ENCODE assay signal across 9 mouse cellular contexts in the genomic region with DNA sequence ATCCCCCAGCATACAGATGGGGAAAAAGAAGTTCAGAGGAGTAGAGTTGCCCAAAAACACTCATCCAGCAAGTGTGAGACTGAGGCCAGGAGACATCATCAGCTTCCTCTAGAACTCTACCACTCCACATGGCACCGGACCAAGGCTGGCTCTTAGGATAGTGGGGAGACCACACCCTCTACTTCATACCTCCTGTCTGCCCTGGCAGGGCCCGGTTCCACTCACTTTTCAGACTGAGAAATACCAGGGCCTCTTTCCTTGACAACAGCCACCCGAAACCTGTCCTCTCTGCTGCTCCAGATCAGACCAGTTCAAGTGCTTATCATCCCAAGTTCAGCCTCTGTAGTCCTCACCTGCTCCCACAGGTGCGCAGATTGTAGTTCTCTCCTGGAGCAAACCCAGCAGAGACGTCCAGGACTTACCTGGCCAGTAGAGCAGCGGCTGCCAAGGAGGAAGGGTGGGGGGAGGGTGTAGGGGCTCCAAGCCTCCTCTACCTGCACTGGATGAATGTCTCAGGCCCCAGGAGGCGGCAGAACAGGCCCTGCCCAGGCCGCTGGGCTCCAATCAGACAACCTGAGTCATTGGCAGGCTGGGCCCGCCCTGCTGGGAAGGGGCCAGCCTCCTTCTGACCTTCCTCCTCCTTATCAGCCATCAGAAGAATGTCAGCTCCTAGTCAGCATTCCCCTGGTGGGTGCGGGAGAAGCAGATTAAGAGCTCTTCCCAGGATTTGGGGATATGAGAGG. TPM values are rescaled to one million over a fixed set of nuclear protein-coding genes. Genes with fewer than 3 reads are reported as not detected.
DNase-seq lines count a peak whose midpoint lies in the region; ATAC-seq and TF ChIP-seq lines count a peak whose summit lies in the region.
"Had no signal": no experiment of that assay in that cellular context is flagged by ENCODE, and none has a peak within 500 bp of the region (broad histone marks: within the 10 kb centered on the region; RNA-seq: fewer than 3 reads in every experiment).

A gene (minus strand): TSS at position 452 of the 743 bp plus-strand sequence.

- ATAC-seq in heart, postnatal 0 days (ENCODE audit: insufficient read depth, low read depth) = peak; percentile 54

- H3K4me1 ChIP-seq in testis, adult 2 months (ENCODE audit: control insufficient read depth, insufficient read depth, low read length) = no peaks in the 10 kb centered on the region; the same call in none of the 2 replicates
- H3K4me1 ChIP-seq in heart, postnatal 0 days (ENCODE audit: control insufficient read depth, insufficient read depth) = peaks cover 41% of the 10 kb centered on the region
- peaks cover 39% of the 10 kb centered on the region for H3K4me1 ChIP-seq in lung, adult 2 months (ENCODE audit: control insufficient read depth, insufficient read depth, low read length)

- H3K9me3 ChIP-seq in heart, postnatal 0 days (replicated peaks; ENCODE audit: control insufficient read depth, low read length) = no peaks in the 10 kb centered on the region
- H3K9me3 ChIP-seq: limb, embryonic 15.5 days had no signal

- no peak within 1 kb of the TSS for H3K27ac ChIP-seq in testis, adult 2 months (ENCODE audit: control insufficient read depth, insufficient read depth, low read depth, low read length)
- H3K27ac ChIP-seq in heart, postnatal 0 days (ENCODE audit: low read depth) = 0 out of 2 replicates have a peak within 1 kb of the TSS, but pooled peaks have one; percentile 32
- H3K27ac ChIP-seq: limb, embryonic 15.5 days had no signal

- no peaks in the 10 kb centered on the region for H3K27me3 ChIP-seq in testis, adult 2 months (ENCODE audit: control insufficient read depth, insufficient read depth, low read length)
- H3K27me3 ChIP-seq in heart, postnatal 0 days (ENCODE audit: control insufficient read depth, insufficient read depth, low read length) = no peaks in the 10 kb centered on the region

- no peak within 1 kb of the TSS for H3K4me2 ChIP-seq in heart, postnatal 0 days (ENCODE audit: low read depth, low read length)
- H3K4me2 ChIP-seq: limb, embryonic 15.5 days had no signal

- 26% methylated on average over 10 of the region's 10 CpGs for WGBS in heart, postnatal 0 days
- 34% methylated on average over 10 of the region's 10 CpGs for WGBS in lung, adult 2 months

- peak within 1 kb of the TSS; percentile 38 for H3K4me3 ChIP-seq in testis, adult 2 months (ENCODE audit: control insufficient read depth, low read depth, low read length)
- no peak within 1 kb of the TSS for H3K4me3 ChIP-seq in heart, postnatal 0 days (ENCODE audit: low read depth, low read length)
- H3K4me3 ChIP-seq in lung, adult 2 months (replicated peaks; ENCODE audit: extremely low read depth, low read depth, low read length) = no peak within 1 kb of the TSS
- H3K4me3 ChIP-seq: limb, embryonic 15.5 days had no signal

- DNase-seq in testis, postnatal 14 days (ENCODE audit: low spot score) = no peak
- peak; percentile 53 for DNase-seq in heart, postnatal 0 days (ENCODE audit: low spot score)
- DNase-seq in lung, adult 2 months = peak; percentile 77
- peak; percentile 88 for DNase-seq in yolk sac, embryonic 10.5 days (ENCODE audit: low spot score)
- no peak for DNase-seq in thymus, postnatal 36 days
- no peak for DNase-seq in cerebellum, postnatal 10 days
- no peak for DNase-seq in MN1 (ENCODE audit: low spot score)

- TF ChIP-seq EP300 in heart, postnatal 0 days (IDR thresholded peaks at IDR 0.05; ENCODE audit: low read depth) = no peak

- TF ChIP-seq POLR2A in testis, adult 2 months (IDR thresholded peaks at IDR 0.05; ENCODE audit: control insufficient read depth, low read depth, low read length) = no peak
- TF ChIP-seq POLR2A in lung, adult 2 months (IDR thresholded peaks at IDR 0.05; ENCODE audit: borderline replicate concordance, extremely low read depth, low read depth, low read length) = no peak

- no peak within 1 kb of the TSS for H3K9ac ChIP-seq in heart, postnatal 0 days (replicated peaks; ENCODE audit: low read depth, low read length)
- H3K9ac ChIP-seq: limb, embryonic 15.5 days had no signal

- TF ChIP-seq CTCF in testis, adult 2 months (IDR thresholded peaks at IDR 0.05; ENCODE audit: control insufficient read depth, insufficient read depth, insufficient replicate concordance, low read depth, low read length) = no peak
- TF ChIP-seq CTCF in heart, postnatal 0 days (IDR thresholded peaks at IDR 0.05; ENCODE audit: low read depth) = no peak
- no peak for TF ChIP-seq CTCF in lung, adult 2 months (IDR thresholded peaks at IDR 0.05; ENCODE audit: insufficient read depth, low read length)

- no peaks in the 10 kb centered on the region for H3K36me3 ChIP-seq in testis, adult 2 months (ENCODE audit: control insufficient read depth, insufficient read depth, low read length)
- H3K36me3 ChIP-seq in heart, postnatal 0 days (replicated peaks; ENCODE audit: control insufficient read depth, insufficient read depth, low read length) = no peaks in the 10 kb centered on the region
- H3K36me3 ChIP-seq: limb, embryonic 15.5 days had no signal

RNA-seq across cellular contexts. Expression of the gene that starts here (rescaled TPM):
- 0.59 and 0.72 TPM in 2 replicates for polyA plus RNA-seq in testis, adult 2 months (2012; rRNA removed)
- 11.4 and 15.2 TPM in 2 replicates for total RNA-seq in heart, postnatal 0 days (2014; rRNA removed; ENCODE audit: low replicate concordance)
- 6.8 and 9.4 TPM in 2 replicates for polyA plus RNA-seq in heart, postnatal 0 days (2015; fragmentation: Nextera tagmentation; extraction: Ambion mirVana)
- 38.3 and 39.4 TPM in 2 replicates for polyA plus RNA-seq in lung, adult 2 months (2012; rRNA removed)

Comparison
In these comparisons a context has a peak if more than half of its experiments do, and no peak if none do; other contexts are left out.
1. DNase-seq: peak in heart, postnatal 0 days (single experiment), lung, adult 2 months (single experiment) and yolk sac, embryonic 10.5 days (single experiment); none in testis, postnatal 14 days (single experiment), thymus, postnatal 36 days (0 of 2), cerebellum, postnatal 10 days (0 of 2) and MN1 (single experiment).